Mouse (Mus musculus) adrenal gland, adult 18-20 months (tissue): ENCODE measurements around the gene Usp34. TPM values are rescaled to one million over a fixed set of nuclear protein-coding genes. Genes with fewer than 3 reads are reported as not detected.
A peak's percentile ranks its signal among the peaks of the same experiment; 100 is the strongest.
"Not testable (repeated sequence)": the region's sequence is repeated elsewhere in the genome, so short reads cannot be mapped to it uniquely, and the experiment has no call there.

Experiments
- DNase-seq, 2 experiments: peaks; one replicate each; pipeline ENCODE4 v3.0.0; 2021 to 2022; ENCODE audit warnings: low spot score in 2 of 2
- microRNA-seq, 2 experiments: library from miRNA; unstranded; fragments of <30 nt; microRNA quantifications; one replicate each; pipeline ENCODE4 v1.2.0; 2021; ENCODE audit warnings: borderline number of aligned reads in 2 of 2
- total RNA-seq, 2 experiments: library from RNA; stranded (reverse); gene quantifications; 1 replicate in 1 of 2; 2 replicates in 1 of 2; pipeline ENCODE4 v1.2.3; 2021

Usp34 gene
- total RNA-seq, 2 experiments from 2014 or later, result 46.7 to 55.6 TPM

DNA sequence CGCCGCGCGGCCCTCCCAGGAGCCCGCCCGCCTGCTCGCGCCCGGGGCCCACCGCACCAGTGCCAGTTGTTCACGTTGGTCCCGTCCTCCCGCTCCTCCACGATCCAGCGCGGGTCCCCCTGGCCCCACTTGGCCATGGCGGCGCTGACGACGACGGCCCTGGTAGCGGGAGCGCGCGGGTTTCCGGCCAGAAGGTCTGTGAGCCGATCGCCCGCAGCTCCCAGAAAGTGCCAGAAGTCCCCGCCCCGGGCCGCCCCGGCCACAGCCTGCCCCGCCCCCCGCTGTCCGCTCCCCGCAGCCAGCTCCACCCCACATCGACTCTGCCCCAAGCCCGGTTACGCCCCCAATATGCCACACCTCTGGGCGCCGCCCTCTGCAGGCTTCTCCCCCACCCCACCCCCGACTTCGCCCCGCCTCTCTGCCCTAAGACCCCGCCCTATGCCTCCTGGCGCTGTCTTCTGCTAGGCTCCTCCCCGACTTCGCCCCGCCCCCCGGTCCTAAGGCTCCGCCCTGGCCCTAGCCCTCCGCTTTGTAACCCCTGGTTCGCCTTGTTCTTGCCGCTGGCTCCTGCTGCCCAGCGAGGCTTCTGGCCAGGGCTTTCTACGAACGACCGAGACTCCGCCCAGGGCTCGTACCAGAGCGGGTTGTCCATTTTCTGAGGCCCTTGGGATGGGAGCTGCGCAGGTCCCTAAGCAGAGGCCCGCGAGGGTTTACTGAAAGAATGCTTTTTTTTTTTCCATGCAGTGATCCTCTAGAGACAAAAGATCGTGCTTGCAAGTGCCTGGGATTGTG lies 191.2 kb downstream of the Usp34 start, which contains the start of gene Ahsa2:
TSS of gene Ahsa2 (minus strand) at position 313 of the 792 bp plus-strand sequence.
- DNase-seq, result peak; percentile 98 to 99

DNA sequence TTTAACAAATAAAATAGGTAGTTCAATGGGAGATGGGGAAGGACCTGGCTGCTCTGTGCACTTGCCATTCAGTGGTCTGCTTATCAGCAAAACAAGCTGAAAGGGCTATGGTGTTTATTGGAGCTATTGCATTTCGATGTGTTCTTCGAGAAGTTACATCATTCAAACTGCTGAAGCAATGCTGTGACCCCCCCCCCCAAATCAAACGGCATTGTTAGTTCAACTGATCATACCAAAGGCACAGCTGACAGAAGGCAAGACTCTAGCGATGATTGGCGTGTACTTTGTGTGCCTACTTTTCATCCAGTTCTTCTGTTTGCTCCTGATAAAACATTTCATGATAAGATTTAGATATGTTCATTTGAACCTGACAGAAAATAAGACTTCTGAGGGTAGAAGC lies 191.9 kb downstream of the Usp34 start:
- no peak for DNase-seq

DNA sequence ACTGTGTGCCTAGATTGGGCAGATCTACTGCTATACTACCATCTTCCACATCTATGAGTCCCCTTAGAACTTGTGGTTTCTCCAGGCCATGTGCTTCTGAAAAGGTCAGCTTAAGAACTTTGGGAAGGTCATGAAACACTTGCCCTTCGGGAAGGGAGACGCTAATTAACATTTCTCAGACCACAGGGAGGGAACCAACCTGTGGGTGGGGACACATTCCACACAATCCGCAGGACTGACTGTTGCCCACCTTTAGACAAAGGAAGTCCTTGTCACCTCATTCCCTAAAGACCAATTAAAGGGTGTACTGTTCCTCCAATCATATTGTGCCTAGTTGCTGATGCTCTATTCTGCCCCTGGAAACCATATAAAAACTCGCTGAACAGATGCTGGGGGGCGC lies 198.1 kb downstream of the Usp34 start:
- DNase-seq, result not testable (repeated sequence)

DNA sequence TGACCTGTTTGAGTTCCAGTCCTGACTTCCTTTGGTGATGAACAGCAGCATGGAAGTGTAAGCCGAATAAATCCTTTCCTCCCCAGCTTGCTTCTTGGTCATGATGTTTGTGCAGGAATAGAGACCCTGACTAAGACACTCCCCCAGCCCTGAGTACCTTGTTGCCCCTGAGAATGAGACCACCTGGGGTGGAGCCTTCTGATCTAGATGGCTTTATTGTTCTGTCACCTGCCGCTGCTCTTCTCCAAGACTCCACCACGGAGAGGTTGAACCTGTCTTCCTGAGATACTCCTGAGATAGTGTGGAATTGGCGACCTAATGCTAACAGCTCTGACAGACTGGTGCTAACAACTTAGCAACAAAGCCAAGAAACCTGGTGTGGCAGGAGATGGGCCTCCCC lies 208.1 kb downstream of the Usp34 start:
- DNase-seq, result not testable (repeated sequence)

DNA sequence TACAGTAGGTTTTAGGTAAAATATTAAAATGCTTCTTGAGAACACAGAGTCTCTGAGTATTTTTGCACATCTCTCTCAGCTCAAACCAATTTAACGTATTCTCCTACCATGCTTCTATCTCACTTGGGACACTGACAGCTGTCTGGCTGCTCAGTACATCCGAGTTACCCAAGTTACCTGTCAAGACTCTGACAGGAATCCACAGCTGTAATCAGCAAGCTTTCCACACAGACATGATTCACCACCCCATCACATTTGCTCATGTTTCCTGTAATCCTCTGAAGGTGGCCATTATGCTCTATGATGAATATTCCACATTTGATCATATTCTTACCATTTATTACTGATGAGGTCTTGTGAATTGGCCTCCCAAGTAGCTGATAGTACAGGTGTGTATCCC lies 208.6 kb downstream of the Usp34 start:
- no peak for DNase-seq

DNA sequence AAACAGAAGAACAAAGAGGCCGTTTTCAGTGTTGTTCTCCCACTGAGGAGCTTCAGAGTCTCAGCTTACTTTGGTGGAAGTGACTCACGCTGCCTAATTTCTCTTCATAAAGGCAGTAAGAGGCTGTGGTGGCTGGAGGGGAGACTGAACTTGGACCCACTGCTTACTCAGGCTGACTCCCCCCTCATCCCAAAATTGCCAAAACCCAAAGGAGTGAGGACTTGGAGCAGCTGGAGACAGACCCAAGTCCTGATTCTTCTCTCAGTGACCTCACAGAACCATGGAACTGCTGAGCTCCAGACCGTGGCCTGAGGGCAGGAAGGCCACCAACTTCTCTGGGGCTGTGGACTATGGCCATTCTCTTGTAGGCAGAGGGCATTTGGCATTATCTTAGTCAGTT lies 212.3 kb downstream of the Usp34 start:
- DNase-seq, result no peak

DNA sequence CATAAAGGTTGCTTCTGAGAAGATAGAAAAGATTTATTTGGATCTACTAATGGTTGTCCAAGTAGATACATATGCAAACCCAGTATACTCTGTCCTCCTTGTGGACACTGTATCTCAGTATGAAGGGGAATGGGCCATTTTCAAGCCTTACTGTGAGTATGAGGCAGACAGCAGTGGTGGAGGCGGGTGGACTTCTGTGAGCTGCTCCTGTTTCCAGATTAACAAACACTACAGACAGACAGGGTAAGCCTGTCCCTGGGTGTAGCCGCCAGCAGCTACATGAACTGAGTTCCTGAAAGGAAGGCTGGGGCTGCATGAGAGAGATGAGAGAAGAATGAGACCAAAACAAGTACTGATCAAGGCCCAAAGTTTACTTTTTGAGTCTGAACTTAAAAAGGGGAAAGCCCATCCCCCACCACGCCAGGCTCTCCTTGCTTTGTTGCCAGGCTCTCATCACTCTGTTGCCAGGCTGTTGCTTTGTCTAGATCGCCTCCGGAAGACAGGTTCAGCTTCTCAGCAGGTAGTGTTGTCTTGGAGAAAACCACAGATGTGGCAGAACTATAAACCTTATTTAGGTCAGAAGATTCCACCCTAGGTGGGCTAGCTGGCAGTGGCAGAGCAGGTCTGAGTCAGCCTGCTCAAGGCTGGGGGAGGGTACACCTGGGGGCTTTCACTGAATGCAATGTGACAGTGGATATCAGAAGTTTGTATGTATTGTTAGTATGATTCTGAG lies 213.9 kb downstream of the Usp34 start, which contains the start of gene 1700093K21Rik:
TSS of gene 1700093K21Rik (minus strand) at position 683 of the 733 bp plus-strand sequence.
- DNase-seq, result no peak

DNA sequence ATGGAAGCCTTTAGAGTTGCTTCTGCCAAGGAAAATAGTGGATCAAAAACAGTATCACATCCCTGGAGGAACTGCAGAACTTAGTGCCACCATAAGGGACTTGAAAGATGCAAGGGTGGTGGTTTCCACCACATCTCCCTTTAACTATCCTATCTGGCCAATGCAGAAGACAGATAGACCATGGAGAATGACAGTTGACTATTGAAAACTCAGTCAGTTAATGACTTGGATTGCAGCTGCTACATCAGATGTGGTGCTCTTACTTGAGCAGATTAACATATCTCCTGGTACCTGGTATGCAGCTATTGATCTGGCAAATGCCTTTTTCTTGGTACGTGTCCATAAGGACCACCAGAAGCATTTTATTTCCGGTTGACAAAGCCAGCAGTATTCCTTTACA lies 230.8 kb downstream of the Usp34 start:
- no peak for DNase-seq

Small RNA genes lying within 50 kb of the gene (microRNA-seq; reads per million reads assigned to microRNA genes)
- 0 reads per million in 2 experiments for gene Gm47279

Other genes starting within 250 kb of the Usp34 start
- gene Xpo1, start 50.9 kb upstream of the Usp34 start, total RNA-seq, result 10 to 100 TPM; 55.2 to 62.9 TPM
- gene Ahsa2, start 191.1 kb downstream of the Usp34 start, total RNA-seq, result 100 to 1,000 TPM; 130 to 183 TPM
- gene 1700093K21Rik, start 214.3 kb downstream of the Usp34 start, total RNA-seq, result not detected